8 mouse cellular contexts compared by ENCODE assay signal in the genomic region with DNA sequence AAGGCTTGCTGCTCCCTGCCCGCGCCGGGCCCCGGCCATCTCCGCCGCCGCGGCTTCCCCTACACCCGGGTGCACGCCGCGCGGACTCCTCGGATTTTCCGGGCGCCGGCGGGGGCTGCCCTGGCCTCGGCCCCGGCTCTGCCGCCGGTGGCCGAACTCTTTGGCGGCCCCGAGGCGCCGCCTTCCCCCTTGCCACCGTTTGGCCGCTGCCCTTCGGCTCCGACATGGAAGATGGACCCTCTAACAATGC.
A peak's percentile ranks its signal among the peaks of the same experiment; 100 is the strongest.
DNase-seq lines count a peak whose midpoint lies in the region; ATAC-seq and TF ChIP-seq lines count a peak whose summit lies in the region.

No protein-coding gene starts in this region.

- no peaks in the 10 kb centered on the region for H3K79me2 ChIP-seq in heart, adult 2 months (replicated peaks; ENCODE audit: control insufficient read depth, insufficient read depth, low read length)

- H3K4me3 ChIP-seq in heart, adult 2 months = peak overlapping the region; percentile 87
- H3K4me3 ChIP-seq in spleen, adult 2 months (ENCODE audit: extremely low read depth, insufficient read depth, insufficient read length) = peak overlapping the region; percentile 46; the same call in 1 of the 2 replicates
- peak overlapping the region; percentile 54 for H3K4me3 ChIP-seq in liver, embryonic 13.5 days (replicated peaks)

- no peak for TF ChIP-seq EP300 in heart, adult 2 months (IDR thresholded peaks at IDR 0.05; ENCODE audit: insufficient read depth, low read depth, low read length)

- no peak for DNase-seq in heart, adult 2 months
- DNase-seq in heart, postnatal 14 days = no peak
- no peak for DNase-seq in spleen, adult 2 months (ENCODE audit: low read depth in 1 of 2, low spot score in 2 of 2)
- DNase-seq in spleen, adult 12 weeks (ENCODE audit: low spot score) = no peak
- no peak for DNase-seq in liver, embryonic 13.5 days
- no peak for DNase-seq in right cerebral cortex, adult 18-20 months
- DNase-seq in right cerebral cortex, postnatal 14 days = no peak
- no peak for DNase-seq in left cerebral cortex, postnatal 10 days (ENCODE audit: extremely low spot score in 1 of 2, low spot score in 2 of 2)

- TF ChIP-seq CTCF in heart, adult 2 months (IDR thresholded peaks at IDR 0.05) = no peak
- TF ChIP-seq CTCF in spleen, adult 2 months (IDR thresholded peaks at IDR 0.05; ENCODE audit: extremely low read depth, insufficient read depth, insufficient read length, insufficient replicate concordance) = no peak

- TF ChIP-seq POLR2A in heart, adult 2 months (IDR thresholded peaks at IDR 0.05; ENCODE audit: insufficient read depth, low read depth, low read length) = no peak
- no peak for TF ChIP-seq POLR2A in spleen, adult 2 months (IDR thresholded peaks at IDR 0.05; ENCODE audit: low read depth, low read length)

- H3K27ac ChIP-seq in heart, adult 2 months = peak overlapping the region; percentile 69
- no peak overlapping the region for H3K27ac ChIP-seq in spleen, adult 2 months (ENCODE audit: insufficient read depth, low read length)
- H3K27ac ChIP-seq in liver, embryonic 13.5 days = no peak overlapping the region

- intact Hi-C loops in heart, adult 2 months (cut with DNase I) = loop anchor here (2.0 kb wide), 1 partner anchor 71 kb away; no protein-coding TSS in a partner anchor
- intact Hi-C loops in heart, postnatal 14 days (cut with DNase I) = loop anchor here (5.0 to 10.0 kb wide), 2 partner anchors 63 to 131 kb away; no protein-coding TSS in a partner anchor
- intact Hi-C loops in left cerebral cortex, postnatal 10 days (cut with DNase I) = no loop called here

- no peaks in the 10 kb centered on the region for H3K36me3 ChIP-seq in heart, adult 2 months (ENCODE audit: control insufficient read depth, insufficient read depth, low read length)
- H3K36me3 ChIP-seq in spleen, adult 2 months (ENCODE audit: control insufficient read depth, insufficient read depth, low read length) = no peaks in the 10 kb centered on the region
- H3K36me3 ChIP-seq in liver, embryonic 13.5 days = no peaks in the 10 kb centered on the region

- peaks cover 12% of the 10 kb centered on the region for H3K27me3 ChIP-seq in heart, adult 2 months (ENCODE audit: control insufficient read depth, insufficient read depth, low read length)
- peaks cover 25% of the 10 kb centered on the region for H3K27me3 ChIP-seq in spleen, adult 2 months (ENCODE audit: control insufficient read depth, insufficient read depth, low read length)
- H3K27me3 ChIP-seq in liver, embryonic 13.5 days = peaks cover 85% of the 10 kb centered on the region

- no peaks in the 10 kb centered on the region for H3K9me3 ChIP-seq in liver, embryonic 13.5 days (replicated peaks)

- WGBS in heart, adult 2 months = under 1% methylated on average over 31 of the region's 31 CpGs
- WGBS in spleen, adult 2 months = 2% methylated on average over 21 of the region's 31 CpGs
- under 1% methylated on average over 31 of the region's 31 CpGs for WGBS in liver, embryonic 13.5 days (ENCODE audit: insufficient replicate concordance)

- H3K4me2 ChIP-seq in liver, embryonic 13.5 days = peak overlapping the region; percentile 69

- H3K9ac ChIP-seq in heart, adult 2 months (ENCODE audit: low read depth, low read length) = peak overlapping the region; percentile 73
- H3K9ac ChIP-seq in liver, embryonic 13.5 days = no peak overlapping the region

- no peak for ATAC-seq in liver, embryonic 13.5 days (ENCODE audit: low read depth)

- H3K4me1 ChIP-seq in heart, adult 2 months (ENCODE audit: control insufficient read depth, insufficient read depth, low read length) = peaks cover 1% of the 10 kb centered on the region; the same call in 1 of the 2 replicates
- peaks cover 9% of the 10 kb centered on the region; the same call in 1 of the 2 replicates for H3K4me1 ChIP-seq in spleen, adult 2 months (ENCODE audit: control insufficient read depth, insufficient read depth, insufficient read length)
- peaks cover 5% of the 10 kb centered on the region; the same call in 1 of the 2 replicates for H3K4me1 ChIP-seq in liver, embryonic 13.5 days (replicated peaks)
